Mouse (Mus musculus) layer of hippocampus, adult 11-12 months (tissue): Measurements from ENCODE around the gene Kprp.
"Not testable (repeated sequence)": the region's sequence is repeated elsewhere in the genome, so short reads cannot be mapped to it uniquely, and the experiment has no call there.

Experiments
- DNase-seq: peaks from one replicate; pipeline ENCODE4 v3.0.0; 2022; ENCODE audit warnings: low spot score

The Kprp gene

GRCm38 (mm10) chr3:92827108-92827507 lies at the start of gene Kprp:
Kprp (minus strand) TSS chr3:92827247.
- no peak for DNase-seq

- DNase-seq: no peak
Observed at GRCm38 (mm10) chr3:92874180-92874579, 47.1 kb upstream of the Kprp start.

DNA sequence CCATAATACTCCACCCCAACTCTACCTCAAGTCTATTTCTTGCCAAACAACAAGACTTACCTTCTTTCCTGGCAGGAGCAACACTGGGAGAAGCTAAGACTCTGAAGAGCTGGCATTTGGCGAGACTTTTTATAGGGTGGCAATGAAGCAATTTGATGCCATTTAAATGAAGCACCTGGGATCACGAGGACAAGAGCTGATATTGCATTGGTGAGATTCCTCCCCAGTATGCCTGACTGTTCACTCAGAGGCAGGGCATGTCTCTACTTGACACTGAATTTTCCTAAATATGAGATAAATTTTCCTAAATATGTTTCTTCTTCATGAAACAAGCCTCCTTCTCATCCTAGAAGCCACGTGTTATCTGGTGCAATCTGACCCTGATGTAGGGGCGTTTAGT lies 43.1 kb upstream of the Kprp start, which contains the start of gene 2310050C09Rik:
Gene 2310050C09Rik, minus strand, starts transcription at position 101 of the 400 bp plus-strand sequence.
- DNase-seq: no peak

DNA sequence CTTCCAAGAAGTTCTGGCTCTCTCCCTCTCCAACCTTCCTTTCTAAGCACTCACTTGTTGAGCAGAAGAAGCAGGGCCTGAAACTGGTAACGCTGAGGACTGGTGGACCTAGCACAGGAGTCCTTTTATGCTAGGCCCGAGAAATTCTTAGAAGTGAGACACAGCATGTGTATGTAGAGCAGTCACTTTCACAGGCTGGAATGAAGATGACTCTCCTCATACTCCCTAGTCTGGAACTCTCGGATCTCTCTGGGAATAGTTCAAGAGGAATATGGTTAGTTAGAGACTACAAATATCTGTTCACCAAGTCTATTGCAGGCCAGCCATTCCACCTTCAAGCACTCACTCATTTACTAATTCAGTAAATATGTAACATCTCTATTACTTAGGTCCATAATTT lies 24.1 kb upstream of the Kprp start, which contains the start of gene Lce1l:
Gene Lce1l, minus strand, starts transcription at position 101 of the 400 bp plus-strand sequence.
- no peak for DNase-seq

DNA sequence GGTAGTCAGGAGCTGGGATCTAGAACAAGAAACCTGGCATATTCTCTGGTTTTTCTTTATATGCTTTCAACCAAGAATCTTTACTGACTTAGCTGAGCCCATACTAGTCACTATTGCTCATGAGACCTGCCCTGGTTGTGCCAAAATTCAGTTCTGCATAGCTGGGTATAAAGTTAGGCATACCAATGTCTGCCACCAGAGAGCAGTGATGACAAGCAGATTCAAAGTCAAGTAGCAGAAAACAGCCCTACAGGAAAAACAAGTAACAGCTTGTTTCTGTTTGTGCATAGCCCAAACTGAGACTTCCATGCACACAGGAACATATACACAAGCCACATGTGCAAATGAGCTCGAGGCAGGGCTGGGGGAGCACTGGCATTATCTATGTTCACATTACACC lies 1.2 kb downstream of the Kprp start:
- no peak for DNase-seq

DNA sequence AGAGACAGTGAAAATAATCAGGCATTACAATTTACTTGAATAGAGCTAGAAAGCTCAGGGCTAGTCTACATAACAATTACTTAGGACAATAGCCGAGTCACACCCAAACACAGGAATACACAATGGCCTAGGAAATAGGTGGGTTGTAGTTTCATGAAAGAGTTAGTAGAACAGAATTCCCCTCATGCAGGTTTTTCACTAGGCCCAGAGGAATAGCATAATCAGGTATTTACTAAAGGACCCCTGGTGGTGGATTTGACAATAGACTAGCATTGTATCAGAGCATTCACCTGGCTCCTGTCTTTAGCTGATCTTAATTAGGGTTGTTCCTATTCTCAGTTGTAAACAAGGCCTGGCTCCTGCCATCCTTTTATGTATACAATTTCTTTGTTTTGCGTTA lies 11.0 kb downstream of the Kprp start:
- not testable (repeated sequence) for DNase-seq

DNA sequence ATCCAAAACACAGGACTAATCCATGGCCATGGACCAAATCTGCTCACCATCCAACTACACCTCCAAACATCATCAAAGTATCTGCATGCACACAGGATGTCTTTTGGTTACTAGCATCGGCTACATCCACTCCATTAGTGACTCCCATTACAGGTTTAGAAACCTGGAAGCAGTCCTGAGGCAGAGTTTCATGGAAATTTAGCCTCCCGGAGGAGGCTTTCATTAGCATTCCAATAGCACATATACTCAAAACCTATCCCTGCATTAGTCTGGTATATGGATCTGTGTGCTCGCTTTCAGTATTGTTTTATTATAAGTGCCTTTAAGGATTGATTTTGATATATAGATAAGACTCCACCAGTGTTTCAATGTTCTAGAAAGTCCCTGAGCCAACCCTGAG lies 11.5 kb downstream of the Kprp start:
- no peak for DNase-seq

DNA sequence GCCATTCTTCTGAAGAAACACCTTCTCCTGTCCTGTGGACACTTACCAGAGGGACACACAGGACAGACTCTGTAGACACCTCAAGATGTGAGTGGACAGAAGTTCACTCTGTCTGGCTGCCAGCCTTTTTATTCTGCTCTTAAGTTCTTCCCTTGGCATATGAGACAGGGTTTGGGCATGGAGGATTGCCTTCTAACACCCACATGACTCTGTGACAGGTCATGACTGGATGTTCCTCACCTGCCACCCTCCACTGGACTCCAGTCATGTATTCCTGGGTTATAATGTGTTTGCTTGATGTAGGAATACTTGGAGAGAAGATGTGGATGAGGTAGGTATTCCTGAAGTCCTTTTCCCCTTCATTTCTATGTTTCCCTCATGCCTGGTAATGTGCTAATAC lies 19.3 kb downstream of the Kprp start, which contains the start of gene Lce1k:
Gene Lce1k, minus strand, starts transcription at position 101 of the 400 bp plus-strand sequence.
- no peak for DNase-seq

- DNase-seq: no peak
Observed at GRCm38 (mm10) chr3:92790414-92790813, 36.6 kb downstream of the Kprp start, which contains the start of gene Lce1j. Lce1j (minus strand) TSS chr3:92790514.

DNA sequence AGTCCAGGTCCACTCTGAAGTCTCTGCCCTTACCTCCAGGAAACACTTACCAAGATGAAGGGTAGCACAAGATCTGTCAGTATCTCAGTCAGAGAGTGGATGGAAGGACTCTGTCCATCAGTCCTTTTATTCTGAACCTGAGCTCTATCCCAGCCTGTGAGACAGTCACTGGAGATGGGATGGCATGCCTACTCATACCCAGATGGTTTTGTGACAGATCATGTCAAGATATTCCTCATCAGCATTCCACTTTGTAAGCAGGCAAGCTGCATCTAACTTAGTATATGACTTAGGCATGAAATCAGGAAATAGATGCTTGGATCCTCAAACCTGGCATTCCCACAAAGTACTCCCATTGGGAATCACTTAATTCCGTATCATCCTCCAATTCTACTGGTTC lies 48.2 kb downstream of the Kprp start, which contains the start of gene Lce1i:
Gene Lce1i, minus strand, starts transcription at position 101 of the 400 bp plus-strand sequence.
- no peak for DNase-seq
